Mouse (Mus musculus): ENCODE data around the gene Dpy19l3. TPM values are rescaled to one million over a fixed set of nuclear protein-coding genes. Genes with fewer than 3 reads are reported as not detected.
A peak's percentile ranks its signal among the peaks of the same experiment; 100 is the strongest.

Gene Dpy19l3
- polyA plus RNA-seq, 1 experiment from 2014 or later, result 52.7 TPM

- Histone ChIP-seq H3K9ac (replicated peaks; ENCODE audit: low read length) (no peak overlapping the region), H3K27ac (replicated peaks; ENCODE audit: low read depth, low read length) (no peak overlapping the region), H3K4me2 (ENCODE audit: low read length) (no peak overlapping the region), H3K4me1 (ENCODE audit: control insufficient read depth, insufficient read depth, low read length) (peaks cover 5% of the 10 kb centered on the region; the same call in 1 of the 2 replicates), H3K36me3 (ENCODE audit: control insufficient read depth, insufficient read depth, low read length) (no peaks in the 10 kb centered on the region), H3K9me3 (ENCODE audit: control insufficient read depth, low read length) (no peaks in the 10 kb centered on the region), H3K27me3 (ENCODE audit: control insufficient read depth, insufficient read depth, low read length) (no peaks in the 10 kb centered on the region), H3K4me3 (replicated peaks; ENCODE audit: low read depth, low read length) (no peak overlapping the region)
- 56% methylated on average over 3 of the region's 3 CpGs for WGBS
- DNase-seq, result no peak
- ATAC-seq (ENCODE audit: low FRiP score, low TSS enrichment), result no peak
Measured at GRCm38 (mm10) chr7:35659173-35659572, 95.1 kb downstream of the Dpy19l3 start.

- H3K36me3 ChIP-seq (ENCODE audit: control insufficient read depth, insufficient read depth, low read length), result no peaks in the 10 kb centered on the region
- H3K4me3 ChIP-seq (replicated peaks; ENCODE audit: low read depth, low read length), result no peak overlapping the region
- ATAC-seq (ENCODE audit: low FRiP score, low TSS enrichment) (no peak), DNase-seq (no peak)
- no peak overlapping the region for H3K9ac ChIP-seq (replicated peaks; ENCODE audit: low read length)
- H3K27ac ChIP-seq (replicated peaks; ENCODE audit: low read depth, low read length), result no peak overlapping the region
- H3K9me3 ChIP-seq (ENCODE audit: control insufficient read depth, low read length), result no peaks in the 10 kb centered on the region
- 32% methylated on average over 6 of the region's 6 CpGs for WGBS
- no peak overlapping the region for H3K4me2 ChIP-seq (ENCODE audit: low read length)
- no peaks in the 10 kb centered on the region for H3K4me1 ChIP-seq (ENCODE audit: control insufficient read depth, insufficient read depth, low read length)
- H3K27me3 ChIP-seq (ENCODE audit: control insufficient read depth, insufficient read depth, low read length), result no peaks in the 10 kb centered on the region
Measured at GRCm38 (mm10) chr7:35657829-35658228, 96.4 kb downstream of the Dpy19l3 start.

- no peak overlapping the region for H3K9ac ChIP-seq (replicated peaks; ENCODE audit: low read length)
Measured at GRCm38 (mm10) chr7:35651583-35652270, 102.5 kb downstream of the Dpy19l3 start.

GRCm38 (mm10) chr7:35650716-35651410 is 103.4 kb downstream of the Dpy19l3 start:
- Histone ChIP-seq H3K4me3 (replicated peaks; ENCODE audit: low read depth, low read length) (no peak overlapping the region), H3K4me1 (ENCODE audit: control insufficient read depth, insufficient read depth, low read length) (no peaks in the 10 kb centered on the region), H3K4me2 (ENCODE audit: low read length) (no peak overlapping the region), H3K27me3 (ENCODE audit: control insufficient read depth, insufficient read depth, low read length) (no peaks in the 10 kb centered on the region), H3K9ac (replicated peaks; ENCODE audit: low read length) (no peak overlapping the region), H3K36me3 (ENCODE audit: control insufficient read depth, insufficient read depth, low read length) (no peaks in the 10 kb centered on the region), H3K9me3 (ENCODE audit: control insufficient read depth, low read length) (no peaks in the 10 kb centered on the region), H3K27ac (replicated peaks; ENCODE audit: low read depth, low read length) (no peak overlapping the region)
- WGBS, result 67% methylated on average over 11 of the region's 11 CpGs
- ATAC-seq (ENCODE audit: low FRiP score, low TSS enrichment) (no peak), DNase-seq (peak; percentile 58)

More at GRCm38 (mm10) chr7:35651583-35652270, 102.5 kb downstream of the Dpy19l3 start:
- H3K36me3 ChIP-seq (ENCODE audit: control insufficient read depth, insufficient read depth, low read length), result no peaks in the 10 kb centered on the region
- H3K4me1 ChIP-seq (ENCODE audit: control insufficient read depth, insufficient read depth, low read length), result no peaks in the 10 kb centered on the region
- no peaks in the 10 kb centered on the region for H3K27me3 ChIP-seq (ENCODE audit: control insufficient read depth, insufficient read depth, low read length)
- no peak overlapping the region for H3K4me2 ChIP-seq (ENCODE audit: low read length)
- DNase-seq (no peak), ATAC-seq (ENCODE audit: low FRiP score, low TSS enrichment) (no peak)
- H3K27ac ChIP-seq (replicated peaks; ENCODE audit: low read depth, low read length), result no peak overlapping the region
- WGBS, result 86% methylated on average over 10 of the region's 10 CpGs
- H3K9me3 ChIP-seq (ENCODE audit: control insufficient read depth, low read length), result no peaks in the 10 kb centered on the region
- no peak overlapping the region for H3K4me3 ChIP-seq (replicated peaks; ENCODE audit: low read depth, low read length)

- Histone ChIP-seq H3K4me2 (ENCODE audit: low read length) (no peak overlapping the region), H3K4me3 (replicated peaks; ENCODE audit: low read depth, low read length) (no peak overlapping the region), H3K9ac (replicated peaks; ENCODE audit: low read length) (no peak overlapping the region), H3K9me3 (ENCODE audit: control insufficient read depth, low read length) (no peaks in the 10 kb centered on the region), H3K27ac (replicated peaks; ENCODE audit: low read depth, low read length) (no peak overlapping the region), H3K4me1 (ENCODE audit: control insufficient read depth, insufficient read depth, low read length) (no peaks in the 10 kb centered on the region), H3K36me3 (ENCODE audit: control insufficient read depth, insufficient read depth, low read length) (peaks cover 13% of the 10 kb centered on the region), H3K27me3 (ENCODE audit: control insufficient read depth, insufficient read depth, low read length) (no peaks in the 10 kb centered on the region)
- DNase-seq, result no peak
- ATAC-seq (ENCODE audit: low FRiP score, low TSS enrichment), result no peak
- WGBS, result 42% methylated on average over 3 of the region's 3 CpGs
Measured at GRCm38 (mm10) chr7:35649071-35649470, 105.2 kb downstream of the Dpy19l3 start.

- WGBS, result 59% methylated on average over 9 of the region's 9 CpGs
- Histone ChIP-seq H3K9ac (replicated peaks; ENCODE audit: low read length) (no peak overlapping the region), H3K36me3 (ENCODE audit: control insufficient read depth, insufficient read depth, low read length) (peaks cover 18% of the 10 kb centered on the region), H3K27me3 (ENCODE audit: control insufficient read depth, insufficient read depth, low read length) (no peaks in the 10 kb centered on the region), H3K9me3 (ENCODE audit: control insufficient read depth, low read length) (no peaks in the 10 kb centered on the region), H3K4me3 (replicated peaks; ENCODE audit: low read depth, low read length) (no peak overlapping the region), H3K4me2 (ENCODE audit: low read length) (no peak overlapping the region), H3K27ac (replicated peaks; ENCODE audit: low read depth, low read length) (no peak overlapping the region), H3K4me1 (ENCODE audit: control insufficient read depth, insufficient read depth, low read length) (no peaks in the 10 kb centered on the region)
- ATAC-seq (ENCODE audit: low FRiP score, low TSS enrichment) (no peak), DNase-seq (no peak)
Measured at GRCm38 (mm10) chr7:35648239-35649069, 105.8 kb downstream of the Dpy19l3 start.

- peak within 1 kb of the TSS; percentile 89 for H3K9ac ChIP-seq (replicated peaks; ENCODE audit: low read length)
- ATAC-seq (ENCODE audit: low FRiP score, low TSS enrichment), result peak; percentile 93
- peaks cover 31% of the 10 kb centered on the region for H3K36me3 ChIP-seq (ENCODE audit: control insufficient read depth, insufficient read depth, low read length)
- peak within 1 kb of the TSS; percentile 83 for H3K27ac ChIP-seq (replicated peaks; ENCODE audit: low read depth, low read length)
- peak; percentile 99 for DNase-seq
- H3K4me3 ChIP-seq (replicated peaks; ENCODE audit: low read depth, low read length), result peak within 1 kb of the TSS; percentile 96
- no peaks in the 10 kb centered on the region for H3K4me1 ChIP-seq (ENCODE audit: control insufficient read depth, insufficient read depth, low read length)
- H3K4me2 ChIP-seq (ENCODE audit: low read length), result peak within 1 kb of the TSS; percentile 63
- under 1% methylated on average over 63 of the region's 64 CpGs for WGBS
- no peaks in the 10 kb centered on the region for H3K9me3 ChIP-seq (ENCODE audit: control insufficient read depth, low read length)
- H3K27me3 ChIP-seq (ENCODE audit: control insufficient read depth, insufficient read depth, low read length), result no peaks in the 10 kb centered on the region
Measured at GRCm38 (mm10) chr7:35647101-35647698, 107.1 kb downstream of the Dpy19l3 start, which contains the start of gene Pdcd5. Gene Pdcd5 (minus strand): TSS chr7:35647521.

GRCm38 (mm10) chr7:35646317-35647081 is 107.8 kb downstream of the Dpy19l3 start:
- H3K9ac ChIP-seq (replicated peaks; ENCODE audit: low read length), result peak overlapping the region; percentile 89
- WGBS, result 11% methylated on average over 34 of the region's 34 CpGs
- H3K27ac ChIP-seq (replicated peaks; ENCODE audit: low read depth, low read length), result peak overlapping the region; percentile 83
- H3K9me3 ChIP-seq (ENCODE audit: control insufficient read depth, low read length), result no peaks in the 10 kb centered on the region
- peaks cover 38% of the 10 kb centered on the region for H3K36me3 ChIP-seq (ENCODE audit: control insufficient read depth, insufficient read depth, low read length)
- H3K4me3 ChIP-seq (replicated peaks; ENCODE audit: low read depth, low read length), result peak overlapping the region; percentile 96
- ATAC-seq (ENCODE audit: low FRiP score, low TSS enrichment) (peak; percentile 58), DNase-seq (peak; percentile 47)
- no peaks in the 10 kb centered on the region for H3K27me3 ChIP-seq (ENCODE audit: control insufficient read depth, insufficient read depth, low read length)
- H3K4me1 ChIP-seq (ENCODE audit: control insufficient read depth, insufficient read depth, low read length), result no peaks in the 10 kb centered on the region
- peak overlapping the region; percentile 63 for H3K4me2 ChIP-seq (ENCODE audit: low read length)
